Mouse (Mus musculus): ENCODE measurements at regions not wholly inside any gene's neighbourhood (a gene's known extent, or its start where the extent isn't known, plus 50 kb on each side); places are given as distances from the start of the nearest gene placed in this dataset.

DNA sequence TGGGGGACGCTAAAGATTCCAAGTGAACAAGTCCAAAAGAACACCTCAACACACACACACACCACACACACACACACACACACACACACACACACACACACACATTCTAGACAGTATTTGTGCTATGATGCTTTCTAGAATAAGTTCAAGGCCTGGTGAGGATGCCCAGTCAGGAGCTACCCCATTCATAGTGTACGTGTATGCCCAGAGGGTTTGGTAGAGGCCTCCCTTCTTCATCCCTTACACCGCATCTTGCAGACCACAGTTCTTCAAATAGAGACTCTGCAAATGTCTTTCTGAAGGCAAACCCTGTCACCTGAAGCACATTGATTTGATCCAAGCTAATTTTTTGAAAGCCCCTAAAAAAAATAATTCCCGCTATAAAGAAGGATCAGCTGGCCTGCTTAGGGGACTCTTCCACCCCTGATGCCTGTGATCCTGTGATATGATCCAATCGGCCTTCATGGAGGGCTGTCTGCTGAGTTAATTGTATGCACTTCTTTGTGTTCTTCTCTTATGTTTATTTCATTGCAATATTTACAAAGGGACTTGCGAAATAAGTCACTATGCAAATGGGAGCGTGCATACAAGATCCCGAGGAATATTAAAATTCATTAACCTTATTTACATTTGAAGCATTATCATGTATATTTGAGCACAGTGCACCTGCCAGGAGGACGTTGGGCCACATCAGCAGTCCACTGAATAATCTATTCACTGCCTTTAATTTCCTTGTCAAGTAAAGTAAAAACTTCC lies 103.8 kb downstream of the Rbm43 start:
- H3K4me3 ChIP-seq, result no peak overlapping the region
- WGBS, result 50% methylated on average over 9 of the region's 9 CpGs
- H3K27me3 ChIP-seq (replicated peaks), result no peaks in the 10 kb centered on the region
- H3K4me1 ChIP-seq, result no peaks in the 10 kb centered on the region
- H3K9me3 ChIP-seq, result no peaks in the 10 kb centered on the region
- no peak overlapping the region for H3K4me2 ChIP-seq (replicated peaks)
- H3K36me3 ChIP-seq, result no peaks in the 10 kb centered on the region
- H3K27ac ChIP-seq, result no peak overlapping the region
- H3K9ac ChIP-seq, result no peak overlapping the region
- peak; percentile 46; the same call in 1 of the 2 replicates for ATAC-seq (ENCODE audit: low FRiP score, low read depth)

GRCm38 (mm10) chr2:51837864-51838263 lies 97.1 kb downstream of the Rbm43 start:
- no peak for ATAC-seq (ENCODE audit: low FRiP score, low read depth)
- H3K9me3 ChIP-seq, result no peaks in the 10 kb centered on the region
- no peaks in the 10 kb centered on the region for H3K36me3 ChIP-seq
- no peak overlapping the region for H3K4me2 ChIP-seq (replicated peaks)
- H3K9ac ChIP-seq, result no peak overlapping the region
- 72% methylated on average over 5 of the region's 5 CpGs for WGBS
- H3K27me3 ChIP-seq (replicated peaks), result no peaks in the 10 kb centered on the region
- no peaks in the 10 kb centered on the region for H3K4me1 ChIP-seq
- H3K4me3 ChIP-seq, result no peak overlapping the region
- no peak overlapping the region for H3K27ac ChIP-seq

DNA sequence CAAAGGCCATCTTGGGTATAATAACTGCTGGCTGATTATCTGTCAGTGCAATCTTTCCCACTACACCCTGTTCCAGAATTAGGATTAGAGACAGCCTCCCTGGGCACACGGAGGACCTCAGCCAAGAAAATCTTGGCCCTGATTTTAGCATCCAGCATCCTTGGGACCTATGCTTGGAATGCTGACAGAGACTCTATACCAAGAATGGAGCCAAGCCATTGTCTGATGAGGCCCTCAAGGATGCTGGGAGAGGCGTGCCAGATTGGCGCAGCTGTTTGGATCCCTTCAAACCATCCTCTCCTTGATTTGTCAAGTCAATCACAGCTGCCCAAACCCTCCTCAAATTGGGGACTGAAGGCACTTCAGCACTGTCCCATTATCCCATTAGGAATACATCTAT lies 94.2 kb downstream of the Rbm43 start:
- no peak overlapping the region for H3K4me3 ChIP-seq
- H3K9me3 ChIP-seq, result no peaks in the 10 kb centered on the region
- no peak overlapping the region for H3K4me2 ChIP-seq (replicated peaks)
- no peaks in the 10 kb centered on the region for H3K4me1 ChIP-seq
- no peak overlapping the region for H3K27ac ChIP-seq
- WGBS, result 94% methylated on average over 3 of the region's 3 CpGs
- no peaks in the 10 kb centered on the region for H3K36me3 ChIP-seq
- ATAC-seq (ENCODE audit: low FRiP score, low read depth), result no peak
- no peak overlapping the region for H3K9ac ChIP-seq
- no peaks in the 10 kb centered on the region for H3K27me3 ChIP-seq (replicated peaks)

- 80% methylated on average over 8 of the region's 8 CpGs for WGBS
Measured at GRCm38 (mm10) chr2:51844831-51845230, 90.1 kb downstream of the Rbm43 start.

DNA sequence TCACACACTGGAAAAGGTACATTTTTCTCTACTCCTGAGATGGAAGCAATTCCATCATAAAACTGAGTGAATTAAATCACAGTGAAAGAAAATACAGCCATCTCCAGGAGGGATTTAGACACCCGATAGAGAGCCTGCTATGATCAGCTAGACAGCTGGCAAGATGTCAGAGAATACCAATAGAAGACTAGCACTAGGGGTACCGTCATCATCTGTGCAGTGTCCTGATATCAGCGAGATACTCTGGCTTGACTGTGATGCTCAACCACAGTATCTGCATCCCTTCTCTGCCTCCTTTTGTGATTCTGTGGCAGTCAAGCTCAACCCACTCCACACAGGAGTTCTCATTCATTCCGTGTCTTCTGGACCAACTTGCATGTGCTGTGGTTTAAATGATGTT lies 87.4 kb downstream of the Rbm43 start:
- Histone ChIP-seq H3K4me3 (no peak overlapping the region), H3K9me3 (no peaks in the 10 kb centered on the region), H3K27ac (no peak overlapping the region), H3K4me2 (replicated peaks) (no peak overlapping the region), H3K36me3 (no peaks in the 10 kb centered on the region), H3K4me1 (peaks cover 16% of the 10 kb centered on the region; the same call in 1 of the 2 replicates), H3K9ac (no peak overlapping the region), H3K27me3 (replicated peaks) (no peaks in the 10 kb centered on the region)
- no peak for ATAC-seq (ENCODE audit: low FRiP score, low read depth)
- 48% methylated on average over 4 of the region's 4 CpGs for WGBS

More at GRCm38 (mm10) chr2:51844831-51845230, 90.1 kb downstream of the Rbm43 start:
- no peak for ATAC-seq (ENCODE audit: low FRiP score, low read depth)
- Histone ChIP-seq H3K4me3 (no peak overlapping the region), H3K9ac (no peak overlapping the region), H3K36me3 (no peaks in the 10 kb centered on the region), H3K4me2 (replicated peaks) (no peak overlapping the region), H3K27ac (no peak overlapping the region), H3K27me3 (replicated peaks) (no peaks in the 10 kb centered on the region), H3K4me1 (peaks cover 16% of the 10 kb centered on the region; the same call in 1 of the 2 replicates), H3K9me3 (no peaks in the 10 kb centered on the region)

DNA sequence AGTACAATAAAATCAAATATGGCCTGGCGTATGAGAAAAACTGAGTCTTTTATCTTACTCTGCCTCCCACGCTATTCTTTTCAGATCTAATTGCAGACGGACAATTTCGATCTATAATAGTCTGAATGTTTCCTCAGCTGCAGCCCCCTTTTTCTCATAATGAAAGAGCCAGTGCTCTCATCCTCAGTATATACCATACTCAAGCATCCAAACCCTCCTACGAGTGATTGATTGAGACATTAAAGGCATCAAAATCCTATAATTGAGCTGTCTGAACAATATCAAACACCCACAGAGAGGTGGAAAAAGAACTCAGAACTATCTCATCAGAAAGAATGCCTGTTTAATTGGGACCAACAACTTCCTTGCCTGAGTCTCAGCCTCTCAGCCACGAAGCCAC lies 87.0 kb downstream of the Rbm43 start:
- Histone ChIP-seq H3K9me3 (no peaks in the 10 kb centered on the region), H3K27me3 (replicated peaks) (no peaks in the 10 kb centered on the region), H3K4me1 (peaks cover 16% of the 10 kb centered on the region; the same call in 1 of the 2 replicates), H3K27ac (no peak overlapping the region), H3K4me3 (no peak overlapping the region), H3K4me2 (replicated peaks) (no peak overlapping the region), H3K36me3 (no peaks in the 10 kb centered on the region), H3K9ac (no peak overlapping the region)
- no peak for ATAC-seq (ENCODE audit: low FRiP score, low read depth)
- WGBS, result 59% methylated on average over 6 of the region's 6 CpGs

GRCm38 (mm10) chr2:51848491-51848890 lies 86.5 kb downstream of the Rbm43 start:
- Histone ChIP-seq H3K9me3 (no peaks in the 10 kb centered on the region), H3K27ac (no peak overlapping the region), H3K4me1 (peaks cover 16% of the 10 kb centered on the region; the same call in 1 of the 2 replicates), H3K27me3 (replicated peaks) (no peaks in the 10 kb centered on the region), H3K36me3 (no peaks in the 10 kb centered on the region), H3K4me2 (replicated peaks) (no peak overlapping the region), H3K4me3 (no peak overlapping the region), H3K9ac (no peak overlapping the region)
- WGBS, result 7% methylated on average over 2 of the region's 2 CpGs
- no peak for ATAC-seq (ENCODE audit: low FRiP score, low read depth)

DNA sequence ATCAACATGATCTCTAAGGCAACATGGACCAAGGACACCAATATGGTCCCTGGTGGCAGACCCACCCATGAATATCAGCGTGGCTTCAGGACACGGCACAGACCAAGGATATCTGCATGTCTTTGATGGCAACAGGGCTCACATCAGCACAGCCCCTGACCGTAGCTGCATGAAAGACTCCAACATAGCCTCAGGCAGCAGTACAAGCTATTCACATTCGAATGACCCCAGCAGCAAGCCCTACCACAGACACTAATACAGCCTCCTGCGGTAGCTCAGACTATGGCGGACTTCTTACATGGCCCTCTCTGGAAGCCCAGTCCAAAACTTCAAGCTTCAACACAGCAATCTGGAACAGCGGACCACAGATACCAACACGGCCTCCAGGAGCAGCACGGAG lies 84.4 kb downstream of the Rbm43 start:
- Histone ChIP-seq H3K4me3 (no peak overlapping the region), H3K36me3 (no peaks in the 10 kb centered on the region), H3K4me1 (peaks cover 21% of the 10 kb centered on the region; the same call in 1 of the 2 replicates), H3K27ac (no peak overlapping the region), H3K9me3 (no peaks in the 10 kb centered on the region), H3K4me2 (replicated peaks) (no peak overlapping the region), H3K27me3 (replicated peaks) (no peaks in the 10 kb centered on the region), H3K9ac (no peak overlapping the region)
- WGBS, result 80% methylated on average over 9 of the region's 9 CpGs
- ATAC-seq (ENCODE audit: low FRiP score, low read depth), result no peak

DNA sequence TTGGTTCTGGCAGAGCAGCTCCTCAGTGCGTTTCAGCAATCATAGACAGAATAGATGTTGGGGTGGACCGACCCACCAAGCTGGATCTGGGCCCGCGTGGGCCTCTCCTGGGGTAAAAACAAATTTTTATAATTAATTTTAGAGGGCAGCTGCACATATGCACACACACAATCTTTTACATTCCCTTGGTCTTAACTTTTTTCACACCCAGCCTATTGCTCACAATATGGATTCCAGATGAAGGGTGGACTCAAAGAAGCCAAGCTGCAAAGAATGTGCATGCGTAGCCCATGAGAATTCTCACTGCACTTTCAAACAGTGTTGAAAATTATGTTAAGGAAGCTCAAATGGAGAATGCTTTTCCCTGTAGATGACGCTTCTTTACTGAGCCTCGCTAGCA lies 83.3 kb downstream of the Rbm43 start:
- WGBS, result 90% methylated on average over 7 of the region's 7 CpGs
- Histone ChIP-seq H3K9me3 (no peaks in the 10 kb centered on the region), H3K4me3 (no peak overlapping the region), H3K27ac (no peak overlapping the region), H3K9ac (no peak overlapping the region), H3K4me2 (replicated peaks) (no peak overlapping the region), H3K4me1 (peaks cover 16% of the 10 kb centered on the region; the same call in 1 of the 2 replicates), H3K27me3 (replicated peaks) (no peaks in the 10 kb centered on the region), H3K36me3 (no peaks in the 10 kb centered on the region)
- ATAC-seq (ENCODE audit: low FRiP score, low read depth), result no peak

DNA sequence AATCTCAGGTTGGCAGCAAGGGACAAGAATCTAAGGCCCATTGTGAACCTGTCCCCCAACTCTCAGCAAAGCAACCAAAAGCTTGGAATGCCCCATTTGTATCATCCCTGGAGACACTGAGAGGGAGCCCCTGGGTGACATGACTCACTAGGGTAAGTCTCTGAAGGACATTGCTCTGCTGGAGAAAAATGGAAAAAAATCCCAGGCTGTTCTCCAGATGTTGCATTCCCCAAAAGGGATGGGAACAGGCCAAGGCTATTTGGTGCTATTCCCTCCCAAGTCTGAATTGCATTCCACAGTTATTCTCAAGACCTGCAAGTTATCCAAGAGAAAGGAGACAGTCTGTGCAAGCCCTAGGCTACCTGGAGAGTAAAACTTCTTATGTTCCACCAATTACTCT lies 77.7 kb downstream of the Rbm43 start:
- Histone ChIP-seq H3K4me3 (no peak overlapping the region), H3K4me1 (peaks cover 5% of the 10 kb centered on the region; the same call in 1 of the 2 replicates), H3K27me3 (replicated peaks) (no peaks in the 10 kb centered on the region), H3K36me3 (no peaks in the 10 kb centered on the region), H3K9ac (no peak overlapping the region), H3K9me3 (no peaks in the 10 kb centered on the region), H3K4me2 (replicated peaks) (no peak overlapping the region), H3K27ac (no peak overlapping the region)
- ATAC-seq (ENCODE audit: low FRiP score, low read depth), result no peak

GRCm38 (mm10) chr2:51866045-51866444 lies 68.9 kb downstream of the Rbm43 start:
- Histone ChIP-seq H3K4me3 (no peak overlapping the region), H3K27ac (no peak overlapping the region), H3K36me3 (no peaks in the 10 kb centered on the region), H3K4me1 (no peaks in the 10 kb centered on the region), H3K4me2 (replicated peaks) (no peak overlapping the region), H3K27me3 (replicated peaks) (no peaks in the 10 kb centered on the region), H3K9ac (no peak overlapping the region), H3K9me3 (no peaks in the 10 kb centered on the region)
- no peak for ATAC-seq (ENCODE audit: low FRiP score, low read depth)
- 91% methylated on average over 5 of the region's 5 CpGs for WGBS

DNA sequence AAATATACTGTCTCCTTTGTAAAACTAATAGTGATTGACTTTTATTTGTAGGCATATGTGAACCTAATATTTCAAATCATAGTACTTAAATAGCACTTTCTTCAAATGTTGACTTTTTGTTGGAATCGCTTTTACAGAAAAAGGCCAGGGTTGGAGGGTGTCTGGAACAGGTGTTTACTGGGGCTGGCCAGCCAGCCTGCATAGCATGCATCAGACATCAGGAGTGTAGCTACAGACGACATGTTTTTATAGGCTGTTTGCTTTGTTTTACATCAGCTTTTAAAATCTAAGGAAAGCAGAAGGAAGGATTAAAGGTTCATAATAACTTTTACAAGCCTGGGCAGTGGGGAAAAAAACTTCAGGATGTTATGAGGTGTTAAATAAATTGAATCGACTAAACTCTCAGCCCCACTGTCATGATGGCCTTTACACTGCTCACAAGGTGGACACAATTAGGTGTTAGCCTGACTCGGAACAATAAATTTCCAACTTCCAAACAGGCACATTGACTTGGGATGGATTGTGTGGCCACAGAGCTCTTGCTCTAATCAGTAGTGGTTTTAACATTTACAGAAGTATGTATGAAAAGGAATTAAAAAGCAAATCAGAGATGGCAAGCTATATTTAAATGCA lies 66.0 kb downstream of the Rbm43 start:
- no peak overlapping the region for H3K27ac ChIP-seq
- 86% methylated on average over 4 of the region's 4 CpGs for WGBS
- no peaks in the 10 kb centered on the region for H3K27me3 ChIP-seq (replicated peaks)
- H3K36me3 ChIP-seq, result no peaks in the 10 kb centered on the region
- no peak for ATAC-seq (ENCODE audit: low FRiP score, low read depth)
- no peaks in the 10 kb centered on the region for H3K4me1 ChIP-seq
- no peak overlapping the region for H3K4me2 ChIP-seq (replicated peaks)
- H3K9me3 ChIP-seq, result no peaks in the 10 kb centered on the region
- no peak overlapping the region for H3K4me3 ChIP-seq
- H3K9ac ChIP-seq, result no peak overlapping the region

DNA sequence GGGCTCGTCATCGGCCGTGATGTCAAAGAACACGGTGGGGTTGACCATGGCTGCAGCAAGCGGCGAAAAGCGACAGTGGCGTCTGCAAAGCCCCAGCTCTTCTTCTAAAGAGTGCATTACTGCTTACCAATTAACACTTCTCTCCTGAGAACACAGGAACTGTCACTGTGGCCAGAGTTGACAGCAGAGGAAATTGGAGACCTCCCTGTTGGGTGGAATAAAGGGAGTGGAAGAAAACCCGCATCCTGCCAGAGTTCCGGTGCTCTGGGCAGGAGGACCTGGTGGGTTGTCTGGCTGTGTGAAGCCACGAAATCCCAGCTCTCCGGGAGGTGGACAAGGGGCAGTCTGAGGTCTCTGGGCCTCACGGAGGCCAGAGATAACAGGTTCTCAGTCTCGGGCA lies 63.4 kb downstream of the Rbm43 start:
- H3K27ac ChIP-seq, result no peak overlapping the region
- ATAC-seq (ENCODE audit: low FRiP score, low read depth), result no peak
- WGBS, result 84% methylated on average over 14 of the region's 14 CpGs
- H3K9me3 ChIP-seq, result no peaks in the 10 kb centered on the region
- H3K36me3 ChIP-seq, result no peaks in the 10 kb centered on the region
- H3K4me2 ChIP-seq (replicated peaks), result no peak overlapping the region
- H3K4me3 ChIP-seq, result no peak overlapping the region
- no peaks in the 10 kb centered on the region for H3K27me3 ChIP-seq (replicated peaks)
- no peak overlapping the region for H3K9ac ChIP-seq
- no peaks in the 10 kb centered on the region for H3K4me1 ChIP-seq

Data from neural tube, embryonic 12.5 days (tissue).